Mouse (Mus musculus): ENCODE measurements around the gene Pithd1. TPM values are rescaled to one million over a fixed set of nuclear protein-coding genes. Genes with fewer than 3 reads are reported as not detected.

Pithd1 gene
- polyA plus RNA-seq, 1 experiment from 2014 or later: 64.8 TPM

GRCm38 (mm10) chr4:135931832-135932231 is 55.2 kb downstream of the Pithd1 start:
- H3K27me3 ChIP-seq (ENCODE audit: control insufficient read depth, insufficient read depth, low read length): no peaks in the 10 kb centered on the region
- H3K9me3 ChIP-seq (ENCODE audit: control insufficient read depth, low read length): no peaks in the 10 kb centered on the region
- H3K27ac ChIP-seq (ENCODE audit: low read depth, low read length): no peak overlapping the region
- DNase-seq (ENCODE audit: low spot score, missing footprints) (no peak), ATAC-seq (ENCODE audit: low FRiP score) (no peak)
- H3K4me1 ChIP-seq (ENCODE audit: control insufficient read depth, insufficient read depth, low read length): peaks cover 3% of the 10 kb centered on the region; the same call in 1 of the 2 replicates
- no peak overlapping the region for H3K4me2 ChIP-seq
- WGBS: 71% methylated on average over 5 of the region's 5 CpGs
- no peaks in the 10 kb centered on the region for H3K36me3 ChIP-seq (ENCODE audit: control insufficient read depth, insufficient read depth, low read length)
- H3K9ac ChIP-seq (ENCODE audit: low read length): no peak overlapping the region
- no peak overlapping the region for H3K4me3 ChIP-seq (ENCODE audit: low read depth, low read length)

- no peak overlapping the region for H3K4me3 ChIP-seq (ENCODE audit: low read depth, low read length)
- H3K4me1 ChIP-seq (ENCODE audit: control insufficient read depth, insufficient read depth, low read length): peaks cover under 1% of the 10 kb centered on the region; the same call in 1 of the 2 replicates
- no peaks in the 10 kb centered on the region for H3K9me3 ChIP-seq (ENCODE audit: control insufficient read depth, low read length)
- no peaks in the 10 kb centered on the region for H3K36me3 ChIP-seq (ENCODE audit: control insufficient read depth, insufficient read depth, low read length)
- H3K27me3 ChIP-seq (ENCODE audit: control insufficient read depth, insufficient read depth, low read length): no peaks in the 10 kb centered on the region
- DNase-seq (ENCODE audit: low spot score, missing footprints): no peak
- H3K27ac ChIP-seq (ENCODE audit: low read depth, low read length): no peak overlapping the region
- no peak overlapping the region for H3K4me2 ChIP-seq
- 92% methylated on average over 8 of the region's 8 CpGs for WGBS
- no peak overlapping the region for H3K9ac ChIP-seq (ENCODE audit: low read length)
- ATAC-seq (ENCODE audit: low FRiP score): no peak
These were observed 56.8 kb downstream of the Pithd1 start for GRCm38 (mm10) chr4:135930239-135930638.

- Histone ChIP-seq H3K4me2 (no peak overlapping the region), H3K9ac (ENCODE audit: low read length) (no peak overlapping the region), H3K4me3 (ENCODE audit: low read depth, low read length) (no peak overlapping the region), H3K9me3 (ENCODE audit: control insufficient read depth, low read length) (no peaks in the 10 kb centered on the region), H3K27me3 (ENCODE audit: control insufficient read depth, insufficient read depth, low read length) (no peaks in the 10 kb centered on the region), H3K36me3 (ENCODE audit: control insufficient read depth, insufficient read depth, low read length) (no peaks in the 10 kb centered on the region), H3K4me1 (ENCODE audit: control insufficient read depth, insufficient read depth, low read length) (no peaks in the 10 kb centered on the region), H3K27ac (ENCODE audit: low read depth, low read length) (no peak overlapping the region)
- ATAC-seq (ENCODE audit: low FRiP score) (no peak), DNase-seq (ENCODE audit: low spot score, missing footprints) (no peak)
- WGBS: 91% methylated on average over 9 of the region's 9 CpGs
These were observed 57.2 kb downstream of the Pithd1 start for GRCm38 (mm10) chr4:135929828-135930227.

GRCm38 (mm10) chr4:135929405-135929804 is 57.7 kb downstream of the Pithd1 start:
- H3K36me3 ChIP-seq (ENCODE audit: control insufficient read depth, insufficient read depth, low read length): no peaks in the 10 kb centered on the region
- no peak for ATAC-seq (ENCODE audit: low FRiP score)

GRCm38 (mm10) chr4:135928376-135928775 is 58.7 kb downstream of the Pithd1 start:
- no peaks in the 10 kb centered on the region for H3K9me3 ChIP-seq (ENCODE audit: control insufficient read depth, low read length)
- H3K27ac ChIP-seq (ENCODE audit: low read depth, low read length): no peak overlapping the region
- no peak overlapping the region for H3K9ac ChIP-seq (ENCODE audit: low read length)
- WGBS: 89% methylated on average over 9 of the region's 9 CpGs
- no peaks in the 10 kb centered on the region for H3K4me1 ChIP-seq (ENCODE audit: control insufficient read depth, insufficient read depth, low read length)
- ATAC-seq (ENCODE audit: low FRiP score) (no peak), DNase-seq (ENCODE audit: low spot score, missing footprints) (no peak)
- peaks cover 2% of the 10 kb centered on the region; the same call in 1 of the 2 replicates for H3K36me3 ChIP-seq (ENCODE audit: control insufficient read depth, insufficient read depth, low read length)
- H3K4me3 ChIP-seq (ENCODE audit: low read depth, low read length): no peak overlapping the region
- no peak overlapping the region for H3K4me2 ChIP-seq
- no peaks in the 10 kb centered on the region for H3K27me3 ChIP-seq (ENCODE audit: control insufficient read depth, insufficient read depth, low read length)

More at GRCm38 (mm10) chr4:135929405-135929804, 57.7 kb downstream of the Pithd1 start:
- DNase-seq (ENCODE audit: low spot score, missing footprints): no peak
- Histone ChIP-seq H3K4me1 (ENCODE audit: control insufficient read depth, insufficient read depth, low read length) (no peaks in the 10 kb centered on the region), H3K9ac (ENCODE audit: low read length) (no peak overlapping the region), H3K27me3 (ENCODE audit: control insufficient read depth, insufficient read depth, low read length) (no peaks in the 10 kb centered on the region), H3K4me3 (ENCODE audit: low read depth, low read length) (no peak overlapping the region), H3K4me2 (no peak overlapping the region), H3K27ac (ENCODE audit: low read depth, low read length) (no peak overlapping the region), H3K9me3 (ENCODE audit: control insufficient read depth, low read length) (no peaks in the 10 kb centered on the region)
- 89% methylated on average over 5 of the region's 5 CpGs for WGBS

- ATAC-seq (ENCODE audit: low FRiP score) (no peak), DNase-seq (ENCODE audit: low spot score, missing footprints) (no peak)
- WGBS: 92% methylated on average over 3 of the region's 3 CpGs
- H3K9ac ChIP-seq (ENCODE audit: low read length): no peak overlapping the region
- no peak overlapping the region for H3K4me2 ChIP-seq
- no peaks in the 10 kb centered on the region for H3K27me3 ChIP-seq (ENCODE audit: control insufficient read depth, insufficient read depth, low read length)
- no peak overlapping the region for H3K27ac ChIP-seq (ENCODE audit: low read depth, low read length)
- H3K36me3 ChIP-seq (ENCODE audit: control insufficient read depth, insufficient read depth, low read length): peaks cover 2% of the 10 kb centered on the region; the same call in 1 of the 2 replicates
- H3K9me3 ChIP-seq (ENCODE audit: control insufficient read depth, low read length): no peaks in the 10 kb centered on the region
- no peak overlapping the region for H3K4me3 ChIP-seq (ENCODE audit: low read depth, low read length)
- peaks cover 2% of the 10 kb centered on the region for H3K4me1 ChIP-seq (ENCODE audit: control insufficient read depth, insufficient read depth, low read length)
These were observed 60.2 kb downstream of the Pithd1 start for GRCm38 (mm10) chr4:135926861-135927260.

- no peaks in the 10 kb centered on the region for H3K27me3 ChIP-seq (ENCODE audit: control insufficient read depth, insufficient read depth, low read length)
- H3K9ac ChIP-seq (ENCODE audit: low read length): no peak overlapping the region
- H3K36me3 ChIP-seq (ENCODE audit: control insufficient read depth, insufficient read depth, low read length): peaks cover 2% of the 10 kb centered on the region; the same call in 1 of the 2 replicates
- 87% methylated on average over 10 of the region's 10 CpGs for WGBS
- H3K4me2 ChIP-seq: no peak overlapping the region
- no peak for ATAC-seq (ENCODE audit: low FRiP score)
- peaks cover 8% of the 10 kb centered on the region for H3K4me1 ChIP-seq (ENCODE audit: control insufficient read depth, insufficient read depth, low read length)
- no peak for DNase-seq (ENCODE audit: low spot score, missing footprints)
- no peaks in the 10 kb centered on the region for H3K9me3 ChIP-seq (ENCODE audit: control insufficient read depth, low read length)
- no peak overlapping the region for H3K27ac ChIP-seq (ENCODE audit: low read depth, low read length)
- H3K4me3 ChIP-seq (ENCODE audit: low read depth, low read length): no peak overlapping the region
These were observed 60.8 kb downstream of the Pithd1 start for GRCm38 (mm10) chr4:135926195-135926808.

Other genes with a start within 250 kb of the Pithd1 start
- gene Myom3, start 227.5 kb downstream of the Pithd1 start, polyA plus RNA-seq (2014; fragmentation: Nextera tagmentation; extraction: Ambion mirVana): 0.04 and 0.11 TPM in 2 replicates
- gene Srsf10, start 131.5 kb downstream of the Pithd1 start, polyA plus RNA-seq (2014; fragmentation: Nextera tagmentation; extraction: Ambion mirVana): 434 and 444 TPM in 2 replicates
- 258 and 259 TPM in 2 replicates for gene Pnrc2, start 113.4 kb downstream of the Pithd1 start, polyA plus RNA-seq (2014; fragmentation: Nextera tagmentation; extraction: Ambion mirVana)
- gene Cnr2, start 91.9 kb downstream of the Pithd1 start, polyA plus RNA-seq (2014; fragmentation: Nextera tagmentation; extraction: Ambion mirVana): 0.41 and 0.63 TPM in 2 replicates
- gene Fuca1, start 66.5 kb downstream of the Pithd1 start, polyA plus RNA-seq (2014; fragmentation: Nextera tagmentation; extraction: Ambion mirVana): 43.0 and 48.1 TPM in 2 replicates
- gene Hmgcl, start 40.8 kb downstream of the Pithd1 start, polyA plus RNA-seq (2014; fragmentation: Nextera tagmentation; extraction: Ambion mirVana): 55.1 and 62.9 TPM in 2 replicates
- gene Gale, start 23.5 kb downstream of the Pithd1 start, polyA plus RNA-seq (2014; fragmentation: Nextera tagmentation; extraction: Ambion mirVana): 25.6 and 27.0 TPM in 2 replicates
- 136 and 144 TPM in 2 replicates for gene Lypla2, start 14.6 kb downstream of the Pithd1 start, polyA plus RNA-seq (2014; fragmentation: Nextera tagmentation; extraction: Ambion mirVana)
- gene Eloa, start 34.5 kb upstream of the Pithd1 start, polyA plus RNA-seq (2014; fragmentation: Nextera tagmentation; extraction: Ambion mirVana): 42.8 and 43.6 TPM in 2 replicates
- 333 and 390 TPM in 2 replicates for gene Rpl11, start 66.2 kb upstream of the Pithd1 start, polyA plus RNA-seq (2014; fragmentation: Nextera tagmentation; extraction: Ambion mirVana)
- 500 and 543 TPM in 2 replicates for gene Id3, start 156.2 kb upstream of the Pithd1 start, polyA plus RNA-seq (2014; fragmentation: Nextera tagmentation; extraction: Ambion mirVana)
- gene E2f2, start 185.1 kb upstream of the Pithd1 start, polyA plus RNA-seq (2014; fragmentation: Nextera tagmentation; extraction: Ambion mirVana): 6.8 and 8.0 TPM in 2 replicates
- gene Asap3, start 219.1 kb upstream of the Pithd1 start, polyA plus RNA-seq (2014; fragmentation: Nextera tagmentation; extraction: Ambion mirVana): 2.8 and 3.2 TPM in 2 replicates